Mouse (Mus musculus): ENCODE measurements at regions not wholly inside any gene's neighbourhood (a gene's known extent, or its start where the extent isn't known, plus 50 kb on each side); places are given as distances from the start of the nearest gene placed in this dataset.

- Histone ChIP-seq H3K9ac (ENCODE audit: control insufficient read depth, low read depth, low read length, poor library complexity, severe bottlenecking) (no peak overlapping the region), H3K4me3 (ENCODE audit: control insufficient read depth in 1 of 2, insufficient read depth in 1 of 2, low read depth in 2 of 2, low read length in 2 of 2) (no peak overlapping the region), H3K79me2 (ENCODE audit: control insufficient read depth, insufficient read depth, low read length, poor library complexity) (no peaks in the 10 kb centered on the region), H3K27ac (ENCODE audit: control insufficient read depth, low read depth, low read length) (no peak overlapping the region), H3K27me3 (ENCODE audit: control insufficient read depth in 1 of 2, insufficient read depth in 2 of 2, low read length in 2 of 2) (peaks cover 0 to 2% of the 10 kb centered on the region in 2 experiments; a peak in 2 of 4 replicates), H3K36me3 (ENCODE audit: control insufficient read depth in 1 of 2, insufficient read depth in 2 of 2, low read length in 2 of 2) (no peaks in the 10 kb centered on the region), H3K4me1 (ENCODE audit: control insufficient read depth in 1 of 2, insufficient read depth in 2 of 2, low read length in 2 of 2) (no peaks in the 10 kb centered on the region), H3K9me3 (replicated peaks; ENCODE audit: insufficient read depth, low read length) (no peaks in the 10 kb centered on the region)
- DNase-seq (ENCODE audit: low read depth, low spot score): no peak
- no peak for TF ChIP-seq NRF1 (IDR thresholded peaks at IDR 0.05; ENCODE audit: insufficient read depth, low read depth, low read length, poor library complexity, severe bottlenecking)
- TF ChIP-seq ZMIZ1 (IDR thresholded peaks at IDR 0.05; ENCODE audit: low read depth, low read length): no peak
- no peak for TF ChIP-seq CHD1 (IDR thresholded peaks at IDR 0.05; ENCODE audit: low read depth, low read length)
- no peak for TF ChIP-seq POLR2AphosphoS2 (IDR thresholded peaks at IDR 0.05; ENCODE audit: low read length)
- no peak for TF ChIP-seq GATA1 (IDR thresholded peaks at IDR 0.05; ENCODE audit: low read depth, low read length)
- no peak for TF ChIP-seq TCF12 (IDR thresholded peaks at IDR 0.05; ENCODE audit: low read depth, low read length)
- TF ChIP-seq SIN3A (IDR thresholded peaks at IDR 0.05; ENCODE audit: low read length): no peak
- no peak for TF ChIP-seq MEF2A (IDR thresholded peaks at IDR 0.05; ENCODE audit: extremely low read depth, insufficient replicate concordance, low read depth, low read length, poor library complexity, severe bottlenecking)
- no peak for TF ChIP-seq ETS1 (IDR thresholded peaks at IDR 0.05; ENCODE audit: low read depth, low read length)
- no peak for TF ChIP-seq ZKSCAN1 (IDR thresholded peaks at IDR 0.05; ENCODE audit: low read depth, low read length)
- TF ChIP-seq MAX (IDR thresholded peaks at IDR 0.05; ENCODE audit: low read length): no peak
- no peak for TF ChIP-seq TBP (IDR thresholded peaks at IDR 0.05; ENCODE audit: low read depth, low read length)
- TF ChIP-seq RAD21 (IDR thresholded peaks at IDR 0.05; ENCODE audit: low read depth, low read length): no peak
- no peak for TF ChIP-seq RCOR1 (IDR thresholded peaks at IDR 0.05; ENCODE audit: low read depth, low read length)
- no peak for TF ChIP-seq MYB (IDR thresholded peaks at IDR 0.05; ENCODE audit: low read depth, low read length)
- no peak for TF ChIP-seq USF1 (IDR thresholded peaks at IDR 0.05; ENCODE audit: low read depth, low read length)
- no peak for TF ChIP-seq ZC3H11A (IDR thresholded peaks at IDR 0.05; ENCODE audit: low read depth, low read length)
- no peak for TF ChIP-seq MYC (IDR thresholded peaks at IDR 0.05; ENCODE audit: low read depth, low read length)
Measured at GRCm38 (mm10) chr2:78724416-78724815, 143.5 kb upstream of the Ube2e3 start.

GRCm38 (mm10) chr2:78723423-78723822 lies 144.5 kb upstream of the Ube2e3 start:
- no peak overlapping the region for H3K27ac ChIP-seq (ENCODE audit: control insufficient read depth, low read depth, low read length)
- H3K4me3 ChIP-seq (ENCODE audit: control insufficient read depth in 1 of 2, insufficient read depth in 1 of 2, low read depth in 2 of 2, low read length in 2 of 2): no peak overlapping the region
- no peaks in the 10 kb centered on the region for H3K36me3 ChIP-seq (ENCODE audit: control insufficient read depth in 1 of 2, insufficient read depth in 2 of 2, low read length in 2 of 2)
- peaks cover 0 to 2% of the 10 kb centered on the region in 2 experiments; a peak in 3 of 4 replicates for H3K27me3 ChIP-seq (ENCODE audit: control insufficient read depth in 1 of 2, insufficient read depth in 2 of 2, low read length in 2 of 2)
- no peaks in the 10 kb centered on the region for H3K4me1 ChIP-seq (ENCODE audit: control insufficient read depth in 1 of 2, insufficient read depth in 2 of 2, low read length in 2 of 2)
- H3K79me2 ChIP-seq (ENCODE audit: control insufficient read depth, insufficient read depth, low read length, poor library complexity): no peaks in the 10 kb centered on the region
- no peaks in the 10 kb centered on the region for H3K9me3 ChIP-seq (replicated peaks; ENCODE audit: insufficient read depth, low read length)
- no peak overlapping the region for H3K9ac ChIP-seq (ENCODE audit: control insufficient read depth, low read depth, low read length, poor library complexity, severe bottlenecking)
- DNase-seq (ENCODE audit: low read depth, low spot score): no peak
- TF ChIP-seq HCFC1 (IDR thresholded peaks at IDR 0.05; ENCODE audit: low read depth, low read length) (no peak), SIN3A (IDR thresholded peaks at IDR 0.05; ENCODE audit: low read length) (no peak), ZKSCAN1 (IDR thresholded peaks at IDR 0.05; ENCODE audit: low read depth, low read length) (no peak), CHD2 (IDR thresholded peaks at IDR 0.05; ENCODE audit: low read length) (no peak), ELF1 (IDR thresholded peaks at IDR 0.05; ENCODE audit: low read depth, low read length) (no peak), ETS1 (IDR thresholded peaks at IDR 0.05; ENCODE audit: low read depth, low read length) (no peak), MAFK (IDR thresholded peaks at IDR 0.05; ENCODE audit: borderline replicate concordance, low read depth, low read length) (no peak), TAL1 (IDR thresholded peaks at IDR 0.05; ENCODE audit: low read length) (no peak), POLR2AphosphoS2 (IDR thresholded peaks at IDR 0.05; ENCODE audit: low read length) (no peak), POLR2A (IDR thresholded peaks at IDR 0.05; ENCODE audit: control insufficient read depth in 1 of 2, insufficient read depth in 1 of 2, low read depth in 1 of 2, low read length in 2 of 2, poor library complexity in 1 of 2) (no peak), JUND (IDR thresholded peaks at IDR 0.05; ENCODE audit: low read depth, low read length) (no peak), NRF1 (IDR thresholded peaks at IDR 0.05; ENCODE audit: insufficient read depth, low read depth, low read length, poor library complexity, severe bottlenecking) (no peak), CTCF (IDR thresholded peaks at IDR 0.05 in 2 of 3, conservative IDR thresholded peaks at IDR 0.05 in 1 of 3; ENCODE audit: control insufficient read depth in 1 of 3, insufficient read depth in 1 of 3, low read depth in 2 of 3, low read length in 3 of 3, poor library complexity in 1 of 3, severe bottlenecking in 1 of 3) (no peak)
